Mouse (Mus musculus) cortical plate, adult 2 months (tissue): ENCODE data around the gene 9130213A22Rik. TPM values are rescaled to one million over a fixed set of nuclear protein-coding genes. Genes with fewer than 3 reads are reported as not detected.

Experiments
- H3K27ac ChIP-seq: fragments of 200-500 bp; 2 replicates; pipeline ENCODE4 v1.5.1; 2012; ENCODE audit warnings: low read length, control low read depth, inconsistent platforms; ENCODE audit not compliant: insufficient read depth
- H3K4me1 ChIP-seq: fragments of 200-500 bp; 2 replicates; pipeline ENCODE4 v1.6.1; 2011; ENCODE audit warnings: low read length; ENCODE audit not compliant: control insufficient read depth, insufficient read depth
- H3K4me3 ChIP-seq: fragments of 200-500 bp; 2 replicates; pipeline ENCODE4 v1.5.1; 2011; ENCODE audit warnings: mild to moderate bottlenecking, low read length, control low read depth; ENCODE audit not compliant: insufficient read depth
- CTCF ChIP-seq: fragments of 200-500 bp; IDR thresholded peaks from 2 replicates; pipeline ENCODE4 v1.5.1; 2011; ENCODE audit warnings: mild to moderate bottlenecking, control low read depth, low read length; ENCODE audit not compliant: insufficient read depth; ENCODE audit errors: extremely low read depth
- POLR2A ChIP-seq: fragments of 200-500 bp; IDR thresholded peaks from 2 replicates; pipeline ENCODE4 v1.6.1; 2011; ENCODE audit warnings: mild to moderate bottlenecking, low read length, control low read depth; ENCODE audit not compliant: insufficient read depth; ENCODE audit errors: extremely low read depth
- polyA plus RNA-seq: library from polyadenylated mRNA; depleted of rRNA; stranded (reverse); fragments of >200 nt; gene quantifications from 2 replicates; pipeline ENCODE4 v1.2.3, GENCODE M21; 2012

Gene 9130213A22Rik
- polyA plus RNA-seq, 1 experiment, result 2.1 TPM

DNA sequence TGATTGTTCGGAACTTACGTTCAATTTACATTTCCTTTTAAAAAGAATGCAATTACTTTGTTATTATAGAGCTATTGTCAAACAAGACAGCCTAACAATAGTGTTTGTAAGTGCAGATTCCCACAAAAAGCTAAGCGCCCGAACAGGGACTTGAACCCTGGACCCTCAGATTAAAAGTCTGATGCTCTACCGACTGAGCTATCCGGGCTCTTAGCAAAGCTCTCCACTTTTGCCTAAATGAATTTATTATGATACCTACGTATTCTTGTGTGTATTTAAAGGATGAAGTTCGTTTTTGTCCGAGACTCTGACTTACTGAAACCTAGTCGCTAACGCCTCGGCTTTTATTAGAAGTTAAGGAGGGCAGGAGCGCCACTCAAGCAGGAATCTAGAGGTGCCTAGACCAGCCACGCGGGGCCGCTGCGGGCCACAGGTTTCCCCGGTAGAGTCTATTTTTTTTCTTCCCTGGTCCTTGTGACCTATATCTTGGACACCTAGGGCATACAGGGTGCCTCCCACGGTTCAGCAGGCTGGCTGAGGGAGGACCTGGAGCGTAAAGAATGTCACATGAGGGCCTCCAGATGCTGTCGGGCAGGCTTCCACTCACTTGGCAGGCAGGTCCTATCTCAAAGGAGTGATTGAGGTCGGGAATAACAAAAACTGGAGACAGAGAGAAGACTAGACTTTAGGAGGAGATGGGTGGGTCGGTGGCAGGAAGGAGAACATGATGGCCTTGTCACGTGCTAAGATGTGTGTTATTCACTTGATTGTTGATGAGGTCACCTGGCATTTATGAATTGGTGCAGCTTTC lies 2.9 kb upstream of the 9130213A22Rik start:
- TF ChIP-seq POLR2A, result no peak
- TF ChIP-seq CTCF, result peak; percentile 38
- H3K4me1 ChIP-seq, result no peaks in the 10 kb centered on the region
- H3K27ac ChIP-seq, result no peak overlapping the region; the same call in 1 of the 2 replicates
- H3K4me3 ChIP-seq, result peak overlapping the region; percentile 44

DNA sequence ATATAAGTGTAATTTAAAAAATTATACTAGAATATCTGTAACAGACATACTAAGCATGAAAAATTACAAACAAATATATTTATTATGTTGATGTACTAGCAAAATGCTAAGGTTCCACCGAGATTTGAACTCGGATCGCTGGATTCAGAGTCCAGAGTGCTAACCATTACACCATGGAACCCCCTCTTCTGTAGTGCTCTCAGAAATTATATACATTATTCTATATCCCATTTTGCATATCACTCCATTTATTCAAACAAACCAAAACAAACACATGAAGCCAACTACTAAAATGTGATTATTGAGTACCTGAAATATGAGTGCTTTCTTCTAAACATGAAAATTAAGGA lies 2.1 kb upstream of the 9130213A22Rik start:
- TF ChIP-seq POLR2A (no peak), CTCF (no peak)
- Histone ChIP-seq H3K27ac (no peak overlapping the region), H3K4me3 (peak overlapping the region; percentile 76; the same call in 1 of the 2 replicates)

DNA sequence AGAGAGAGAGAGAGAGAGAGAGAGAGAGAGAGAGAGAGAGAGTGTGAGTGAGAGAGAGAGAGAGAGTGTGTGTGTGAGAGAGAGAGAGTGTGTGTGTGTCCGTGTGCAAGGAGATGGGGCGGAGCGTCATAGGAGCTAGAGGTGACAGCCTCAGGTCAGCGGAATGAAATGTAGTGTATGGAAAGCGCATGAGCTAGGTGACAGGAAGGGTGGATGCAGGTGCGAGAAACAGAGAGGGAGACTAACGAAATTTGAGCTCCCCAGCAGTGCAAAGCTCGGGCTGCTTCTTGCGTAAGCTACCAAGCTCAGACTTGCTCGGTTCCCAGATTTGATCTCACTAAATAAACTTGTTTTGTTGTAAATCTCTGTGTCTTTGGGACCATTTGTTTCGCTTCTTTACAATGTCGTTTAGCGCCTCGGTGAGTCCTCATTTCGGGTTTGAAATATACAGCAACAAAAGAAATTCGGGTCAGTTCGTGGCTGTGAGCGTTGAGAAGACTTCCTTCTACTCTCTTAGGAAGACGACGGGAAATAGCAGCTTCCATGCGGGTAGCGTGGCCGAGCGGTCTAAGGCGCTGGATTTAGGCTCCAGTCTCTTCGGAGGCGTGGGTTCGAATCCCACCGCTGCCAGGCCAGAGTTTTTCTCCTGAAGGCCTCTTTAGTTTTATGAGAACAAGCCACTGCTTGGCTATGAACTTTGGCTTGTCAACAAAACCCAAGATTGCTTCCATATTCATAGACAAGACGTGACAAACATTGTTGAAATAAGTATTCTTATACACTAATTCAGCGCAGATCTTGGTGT lies 1.5 kb upstream of the 9130213A22Rik start:
- no peaks in the 10 kb centered on the region for H3K4me1 ChIP-seq
- TF ChIP-seq POLR2A (no peak), CTCF (no peak)
- H3K27ac ChIP-seq, result peak overlapping the region; percentile 61
- H3K4me3 ChIP-seq, result peak overlapping the region; percentile 76

More for the DNA sequence above, 2.1 kb upstream of the 9130213A22Rik start:
- no peaks in the 10 kb centered on the region for H3K4me1 ChIP-seq

DNA sequence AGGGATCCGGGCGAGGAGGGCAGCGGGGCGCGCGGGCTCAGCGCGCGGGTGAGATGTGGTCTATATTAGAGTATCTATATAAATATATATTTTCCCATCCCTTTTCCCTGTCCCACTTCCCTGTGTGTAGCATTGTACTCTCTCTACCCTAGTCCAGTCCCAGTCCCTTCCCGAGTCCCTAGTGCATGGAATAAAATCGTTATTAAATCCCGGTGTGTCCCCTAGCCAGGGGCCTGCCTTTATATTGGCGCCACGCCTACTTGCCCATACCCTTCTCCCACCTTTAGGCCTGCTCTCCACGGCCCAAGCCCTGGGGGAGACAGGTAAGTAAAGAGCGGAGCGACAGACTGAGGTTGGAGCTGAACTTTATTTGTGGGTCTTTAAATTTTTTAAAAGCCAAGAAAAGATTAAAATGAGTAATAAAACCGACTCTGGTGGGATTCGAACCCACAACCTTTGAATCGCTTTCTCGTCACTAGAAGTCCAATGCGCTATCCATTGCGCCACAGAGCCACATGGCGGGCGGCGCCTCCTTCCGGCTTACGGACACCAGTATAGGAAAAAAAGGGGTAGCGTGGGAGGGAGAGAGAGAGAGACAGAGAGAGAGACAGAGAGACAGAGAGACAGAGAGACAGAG lies 785 bp upstream of the 9130213A22Rik start:
- Histone ChIP-seq H3K27ac (peak overlapping the region; percentile 61), H3K4me1 (no peaks in the 10 kb centered on the region), H3K4me3 (peak overlapping the region; percentile 76)
- no peak for TF ChIP-seq CTCF
- no peak for TF ChIP-seq POLR2A

DNA sequence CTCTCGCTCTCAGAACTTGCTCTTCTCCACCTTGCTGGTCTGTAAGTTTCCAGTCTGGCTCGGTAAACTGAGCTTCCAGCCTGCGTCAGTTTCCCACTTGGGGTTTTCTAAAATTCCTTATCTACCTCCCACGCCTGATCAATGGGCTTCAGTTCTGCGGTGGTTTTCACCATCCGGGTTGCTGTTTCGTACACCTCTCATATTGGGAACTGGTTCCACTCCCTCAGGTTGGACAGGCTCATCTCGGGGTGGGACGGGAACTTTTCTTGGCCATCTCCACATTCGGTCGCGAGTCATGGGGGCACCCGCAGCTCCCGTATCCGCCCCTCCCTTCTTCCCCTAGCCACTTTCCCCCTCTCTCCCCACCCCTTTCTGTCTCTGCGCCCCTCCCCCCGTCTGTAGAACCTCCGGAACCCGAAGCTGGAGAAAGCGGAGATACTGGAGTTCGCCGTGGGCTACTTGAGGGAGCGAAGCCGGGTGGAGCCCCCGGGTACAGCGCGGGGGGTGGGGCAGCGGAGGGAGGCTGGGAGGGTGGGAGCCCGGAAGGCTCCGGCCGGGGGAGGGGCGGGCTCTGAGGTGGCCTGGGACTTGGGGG lies 551 bp downstream of the 9130213A22Rik start:
- TF ChIP-seq CTCF (no peak), POLR2A (no peak)
- Histone ChIP-seq H3K4me3 (peak overlapping the region; percentile 76), H3K4me1 (no peaks in the 10 kb centered on the region), H3K27ac (no peak overlapping the region)

DNA sequence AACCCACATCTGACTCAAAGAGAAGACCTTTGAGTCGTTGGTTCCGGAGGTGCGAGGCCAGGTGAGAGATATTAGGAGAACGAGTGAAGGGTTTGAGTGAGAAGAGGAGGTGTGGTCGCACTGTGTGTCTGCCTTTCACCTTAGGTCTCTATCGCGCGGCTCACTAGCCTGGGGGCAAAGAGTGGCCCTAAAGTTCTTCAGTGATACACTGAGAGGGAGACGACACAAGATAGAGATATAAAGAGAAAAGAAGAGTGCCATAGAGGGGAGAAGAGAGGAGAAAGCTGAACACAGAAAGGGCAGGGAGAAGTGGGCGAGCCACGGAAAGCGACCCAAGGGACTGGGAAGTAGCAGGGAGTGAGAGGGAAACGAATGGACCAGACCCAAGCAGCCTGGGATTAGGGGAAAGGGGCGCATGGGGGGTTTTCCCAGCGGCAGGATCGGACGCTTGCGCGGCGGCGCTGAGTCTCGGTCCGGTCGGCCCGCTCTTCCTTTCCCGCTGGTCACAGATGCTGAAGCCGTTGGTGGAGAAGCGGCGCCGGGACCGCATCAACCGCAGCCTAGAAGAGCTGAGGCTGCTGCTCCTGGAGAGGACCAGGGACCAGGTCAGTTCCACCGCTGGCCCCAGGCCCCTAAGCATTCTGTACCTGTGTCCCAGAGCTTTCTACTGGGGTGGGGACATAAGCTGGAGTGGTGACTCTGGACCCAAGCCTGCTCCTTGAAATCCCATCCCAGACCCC lies 1.2 kb downstream of the 9130213A22Rik start:
- TF ChIP-seq POLR2A (no peak), CTCF (no peak)
- Histone ChIP-seq H3K4me3 (peak overlapping the region; percentile 76), H3K4me1 (no peaks in the 10 kb centered on the region), H3K27ac (no peak overlapping the region)

DNA sequence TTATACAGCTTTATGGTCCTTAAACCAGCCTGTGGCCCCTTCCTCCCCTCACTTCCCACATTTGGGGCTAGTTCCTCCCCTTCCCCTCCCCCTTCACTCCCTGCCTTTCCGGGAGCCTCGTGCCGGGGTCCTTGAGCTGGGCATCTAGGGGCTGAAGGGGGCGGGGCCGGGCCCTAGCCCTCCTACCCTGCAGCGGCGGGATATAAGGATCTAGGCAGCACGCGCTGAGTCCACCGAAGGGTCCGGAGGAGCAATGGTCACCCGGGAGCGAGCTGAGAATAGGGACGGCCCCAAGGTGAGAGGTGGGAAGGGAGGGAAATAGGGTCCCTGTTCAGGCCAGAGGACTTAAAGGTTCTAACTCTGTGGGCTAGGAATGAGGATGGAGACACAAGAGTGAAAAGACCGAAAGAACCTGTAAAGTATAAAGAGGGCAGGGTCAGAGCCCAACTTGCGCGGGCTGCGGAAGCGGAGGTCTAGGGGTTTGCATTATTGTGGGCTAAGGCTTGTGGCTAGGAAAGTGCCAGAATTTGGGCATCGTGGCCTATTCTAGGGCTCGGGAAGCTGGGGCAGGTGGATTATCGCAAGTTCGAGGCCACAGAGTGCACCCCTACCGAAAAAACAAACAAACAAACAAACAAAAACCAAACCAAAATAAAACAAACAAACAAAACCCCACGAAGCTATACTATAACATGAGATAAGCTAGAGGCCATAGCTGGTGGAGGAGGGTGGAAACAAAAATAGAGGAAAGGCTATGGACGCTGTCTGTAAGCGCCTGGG lies 2.0 kb downstream of the 9130213A22Rik start, which contains the start of gene Hes7:
Gene Hes7, plus strand, starts transcription at position 184 of the 780 bp plus-strand sequence.
- no peak within 1 kb of the TSS for H3K27ac ChIP-seq
- no peak for TF ChIP-seq POLR2A
- TF ChIP-seq CTCF, result no peak
- H3K4me3 ChIP-seq, result peak within 1 kb of the TSS; percentile 76
- no peaks in the 10 kb centered on the region for H3K4me1 ChIP-seq
